Mouse (Mus musculus) limb, embryonic 11.5 days (tissue): ENCODE measurements around the gene Bclaf3. TPM values are rescaled to one million over a fixed set of nuclear protein-coding genes. Genes with fewer than 3 reads are reported as not detected.
"Not testable (repeated sequence)": the region's sequence is repeated elsewhere in the genome, so short reads cannot be mapped to it uniquely, and the experiment has no call there.

Experiments
- ATAC-seq: fragments of 200-750 bp; cut with Nextera tagmentation; 2 replicates; pipeline ENCODE4 v1.8.0; 2017; ENCODE audit warnings: low read depth; ENCODE audit not compliant: insufficient number of reproducible peaks, low FRiP score, low TSS enrichment
- DNase-seq: peaks from one replicate; pipeline ENCODE4 v3.0.0-alpha.2; 2015; ENCODE audit warnings: low spot score
- H3K27ac ChIP-seq: fragments of 300-500 bp; sonication (generic); replicated peaks from 2 replicates; pipeline ENCODE4 v1.5.1; 2014; ENCODE audit warnings: low read depth, mild to moderate bottlenecking, low read length
- H3K27me3 ChIP-seq: fragments of 300-500 bp; sonication (generic); 2 replicates; pipeline ENCODE4 v1.6.1; 2014; ENCODE audit warnings: mild to moderate bottlenecking, low read length, mixed read lengths; ENCODE audit not compliant: control insufficient read depth, insufficient read depth
- H3K36me3 ChIP-seq: fragments of 300-500 bp; sonication (generic); 2 replicates; pipeline ENCODE4 v1.6.1; 2014; ENCODE audit warnings: mild to moderate bottlenecking, low read length, moderate library complexity, mixed read lengths; ENCODE audit not compliant: control insufficient read depth, insufficient read depth
- H3K4me1 ChIP-seq: fragments of 300-500 bp; sonication (generic); 2 replicates; pipeline ENCODE4 v1.6.1; 2014; ENCODE audit warnings: low read length, mixed read lengths; ENCODE audit not compliant: control insufficient read depth, insufficient read depth
- H3K4me2 ChIP-seq: fragments of 300-500 bp; sonication (generic); 2 replicates; pipeline ENCODE4 v1.6.1; 2014; ENCODE audit warnings: low read depth, mild to moderate bottlenecking, moderate library complexity; ENCODE audit not compliant: severe bottlenecking
- H3K4me3 ChIP-seq: fragments of 300-500 bp; sonication (generic); 2 replicates; pipeline ENCODE4 v1.5.1; 2014; ENCODE audit warnings: low read depth, low read length
- H3K9ac ChIP-seq: fragments of 300-500 bp; sonication (generic); 2 replicates; pipeline ENCODE4 v1.6.1; 2014; ENCODE audit warnings: mild to moderate bottlenecking, low read length
- H3K9me3 ChIP-seq: fragments of 300-500 bp; sonication (generic); 2 replicates; pipeline ENCODE4 v1.6.1; 2016; ENCODE audit warnings: low read length; ENCODE audit not compliant: control insufficient read depth
- WGBS: fragments of 180-500 bp; shearing (Covaris S2); extraction: QIAGEN DNeasy Blood & Tissue Kit; methylation state at CpG from one replicate; pipeline ENCODE4 v1.1.7; 2014; 5-methylcytosine and 5-hydroxymethylcytosine counted together
- polyA plus RNA-seq: library from polyadenylated mRNA; unstranded; fragments of >200 nt; fragmentation: Nextera tagmentation; extraction: Ambion mirVana; gene quantifications from 2 replicates; pipeline ENCODE4 v1.2.1, GENCODE M21; 2014

Gene Bclaf3
- polyA plus RNA-seq, 1 experiment from 2014 or later, result 22.9 TPM

GRCm38 (mm10) chrX:159515599-159515998, 10.9 kb upstream of the Bclaf3 start:
- no peak overlapping the region for H3K9ac ChIP-seq
- H3K27me3 ChIP-seq, result no peaks in the 10 kb centered on the region
- no peak overlapping the region for H3K4me2 ChIP-seq
- DNase-seq (no peak), ATAC-seq (no peak)
- H3K4me3 ChIP-seq, result no peak overlapping the region
- no peaks in the 10 kb centered on the region for H3K9me3 ChIP-seq
- H3K36me3 ChIP-seq, result no peaks in the 10 kb centered on the region
- H3K4me1 ChIP-seq, result no peaks in the 10 kb centered on the region
- no peak overlapping the region for H3K27ac ChIP-seq
- 82% methylated on average over 6 of the region's 6 CpGs for WGBS

GRCm38 (mm10) chrX:159521780-159522179, 4.7 kb upstream of the Bclaf3 start:
- 70% methylated on average over 3 of the region's 3 CpGs for WGBS
- DNase-seq, result no peak
- no peaks in the 10 kb centered on the region for H3K9me3 ChIP-seq
- H3K4me2 ChIP-seq, result no peak overlapping the region
- no peaks in the 10 kb centered on the region for H3K4me1 ChIP-seq
- no peak overlapping the region for H3K27ac ChIP-seq
- no peak overlapping the region for H3K9ac ChIP-seq
- no peaks in the 10 kb centered on the region for H3K27me3 ChIP-seq
- no peak overlapping the region for H3K4me3 ChIP-seq
- ATAC-seq, result no peak
- H3K36me3 ChIP-seq, result no peaks in the 10 kb centered on the region

GRCm38 (mm10) chrX:159522651-159523050, 3.8 kb upstream of the Bclaf3 start:
- no peak overlapping the region for H3K4me2 ChIP-seq
- WGBS, result 79% methylated on average over 4 of the region's 4 CpGs
- H3K4me1 ChIP-seq, result no peaks in the 10 kb centered on the region
- DNase-seq, result no peak
- no peaks in the 10 kb centered on the region for H3K27me3 ChIP-seq
- H3K27ac ChIP-seq, result no peak overlapping the region
- no peak overlapping the region for H3K4me3 ChIP-seq
- H3K9me3 ChIP-seq, result no peaks in the 10 kb centered on the region
- no peak for ATAC-seq
- no peaks in the 10 kb centered on the region for H3K36me3 ChIP-seq
- H3K9ac ChIP-seq, result no peak overlapping the region

- H3K36me3 ChIP-seq, result no peaks in the 10 kb centered on the region
- ATAC-seq (peak; percentile 98), DNase-seq (peak; percentile 96)
- H3K27me3 ChIP-seq, result no peaks in the 10 kb centered on the region
- peak overlapping the region; percentile 38 for H3K4me2 ChIP-seq
- no peaks in the 10 kb centered on the region for H3K4me1 ChIP-seq
- no peak overlapping the region; the same call in 1 of the 2 replicates for H3K27ac ChIP-seq
- WGBS, result 13% methylated on average over 33 of the region's 38 CpGs
- H3K4me3 ChIP-seq, result peak overlapping the region; percentile 57
- H3K9me3 ChIP-seq, result no peaks in the 10 kb centered on the region
- H3K9ac ChIP-seq, result peak overlapping the region; percentile 66
Observed at GRCm38 (mm10) chrX:159532427-159532810, 5.9 kb downstream of the Bclaf3 start.

GRCm38 (mm10) chrX:159532811-159533462, 6.4 kb downstream of the Bclaf3 start:
- peak overlapping the region; percentile 57 for H3K4me3 ChIP-seq
- no peak overlapping the region; the same call in 1 of the 2 replicates for H3K27ac ChIP-seq
- peak overlapping the region; percentile 38 for H3K4me2 ChIP-seq
- H3K27me3 ChIP-seq, result no peaks in the 10 kb centered on the region
- no peaks in the 10 kb centered on the region for H3K4me1 ChIP-seq
- DNase-seq (peak; percentile 42), ATAC-seq (peak; percentile 27; the same call in 1 of the 2 replicates)
- 22% methylated on average over 38 of the region's 56 CpGs for WGBS
- peak overlapping the region; percentile 66 for H3K9ac ChIP-seq
- H3K9me3 ChIP-seq, result no peaks in the 10 kb centered on the region
- H3K36me3 ChIP-seq, result no peaks in the 10 kb centered on the region

GRCm38 (mm10) chrX:159541936-159542335, 15.4 kb downstream of the Bclaf3 start:
- H3K36me3 ChIP-seq, result no peaks in the 10 kb centered on the region
- H3K4me1 ChIP-seq, result no peaks in the 10 kb centered on the region
- H3K9me3 ChIP-seq, result no peaks in the 10 kb centered on the region
- 82% methylated on average over 18 of the region's 18 CpGs for WGBS
- no peak overlapping the region for H3K9ac ChIP-seq
- no peak overlapping the region for H3K4me3 ChIP-seq
- H3K4me2 ChIP-seq, result no peak overlapping the region
- ATAC-seq (no peak), DNase-seq (no peak)
- no peak overlapping the region for H3K27ac ChIP-seq
- no peaks in the 10 kb centered on the region for H3K27me3 ChIP-seq

GRCm38 (mm10) chrX:159547093-159547492, 20.6 kb downstream of the Bclaf3 start:
- Histone ChIP-seq H3K4me2 (no peak overlapping the region), H3K4me3 (no peak overlapping the region), H3K36me3 (no peaks in the 10 kb centered on the region), H3K4me1 (no peaks in the 10 kb centered on the region), H3K9me3 (no peaks in the 10 kb centered on the region), H3K27ac (no peak overlapping the region), H3K27me3 (no peaks in the 10 kb centered on the region; the same call in 1 of the 2 replicates), H3K9ac (no peak overlapping the region)
- 92% methylated on average over 5 of the region's 5 CpGs for WGBS
- DNase-seq (no peak), ATAC-seq (no peak)

- not testable (repeated sequence) for H3K27me3 ChIP-seq, H3K27ac ChIP-seq, H3K36me3 ChIP-seq, H3K9ac ChIP-seq, H3K9me3 ChIP-seq, ATAC-seq, H3K4me1 ChIP-seq, DNase-seq, H3K4me3 ChIP-seq, H3K4me2 ChIP-seq
- 87% methylated on average over 7 of the region's 7 CpGs for WGBS
Observed at GRCm38 (mm10) chrX:159584738-159585137, 58.2 kb downstream of the Bclaf3 start.

GRCm38 (mm10) chrX:159591633-159592032, 65.1 kb downstream of the Bclaf3 start:
- no peaks in the 10 kb centered on the region for H3K36me3 ChIP-seq
- no peak overlapping the region for H3K27ac ChIP-seq
- H3K27me3 ChIP-seq, result no peaks in the 10 kb centered on the region
- H3K4me2 ChIP-seq, result no peak overlapping the region
- ATAC-seq (no peak), DNase-seq (no peak)
- no peaks in the 10 kb centered on the region for H3K4me1 ChIP-seq
- H3K4me3 ChIP-seq, result no peak overlapping the region
- WGBS, result 67% methylated on average over 1 of the region's 1 CpGs
- no peaks in the 10 kb centered on the region for H3K9me3 ChIP-seq
- H3K9ac ChIP-seq, result no peak overlapping the region
